Mouse (Mus musculus) erythroblast, embryonic 14.5 days (primary cell): ENCODE measurements around the gene Kif12.

Experiments used
- GATA1 ChIP-seq: IDR thresholded peaks from 2 replicates; pipeline ENCODE4 v1.6.1; 2012; ENCODE audit warnings: low read length, inconsistent platforms, mixed read lengths
- TAL1 ChIP-seq: IDR thresholded peaks from 3 replicates; pipeline ENCODE4 v1.6.1; 2012; ENCODE audit warnings: low read length, inconsistent platforms, mixed read lengths

- TF ChIP-seq TAL1 (no peak), GATA1 (no peak)
These were observed 17.2 kb downstream of the Kif12 start, which contains the start of gene Ambp for GRCm38 (mm10) chr4:63154699-63155098.
